Mouse (Mus musculus): ENCODE measurements around the gene Ntsr2.

DNA sequence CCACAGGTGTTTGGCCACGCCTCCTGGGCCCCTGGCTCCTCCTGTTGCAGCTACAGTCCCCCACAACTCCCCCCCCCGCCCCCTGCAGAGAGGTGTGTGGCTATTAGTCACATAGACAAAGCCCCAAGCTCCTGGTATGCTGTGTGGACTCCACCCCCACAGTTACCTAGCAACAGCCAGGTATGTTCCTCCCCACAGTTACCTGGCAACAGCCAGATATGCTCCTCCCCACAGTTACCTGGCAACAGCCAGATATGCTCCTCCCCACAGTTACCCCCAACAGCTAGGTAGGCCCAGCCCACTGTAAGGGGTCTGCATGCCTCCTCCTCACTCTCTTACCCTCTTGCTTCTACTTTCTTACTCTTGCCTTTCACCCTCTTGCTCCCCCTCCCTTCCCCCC is 11.8 kb downstream of the Ntsr2 start:
- no peak for TF ChIP-seq CTCF (IDR thresholded peaks at IDR 0.05; ENCODE audit: low read depth, low read length)
- no peak for TF ChIP-seq POLR2A (IDR thresholded peaks at IDR 0.05; ENCODE audit: borderline replicate concordance, low read depth, low read length)

All from bone marrow macrophage, adult 2 months (primary cell).